Mouse (Mus musculus): ENCODE results near the gene Tmem144. TPM values are rescaled to one million over a fixed set of nuclear protein-coding genes. Genes with fewer than 3 reads are reported as not detected.

Gene Tmem144
- total RNA-seq, 2 experiments from 2014 or later: 5.4 to 8.4 TPM

Other genes with a start within 250 kb of the Tmem144 start
- gene 4930579G24Rik, start 223.7 kb downstream of the Tmem144 start, total RNA-seq (2021): 1 to 10 TPM; 1.5 to 1.8 TPM
- gene Etfdh, start 223.3 kb downstream of the Tmem144 start, total RNA-seq (2021): 10 to 100 TPM; 26.0 to 27.3 TPM
- gene Rxfp1, start 114.9 kb downstream of the Tmem144 start, total RNA-seq (2021): 10 to 100 TPM; 32.1 to 33.5 TPM
- 1 to 10 TPM; 6.3 to 9.3 TPM for gene Fam198b, start 31.8 kb upstream of the Tmem144 start, total RNA-seq (2021)

All from left cerebral cortex, postnatal 10 days (tissue).